Mouse (Mus musculus) lung, postnatal 14 days (tissue): ENCODE measurements around the gene Ring1.
A peak's percentile ranks its signal among the peaks of the same experiment; 100 is the strongest.

Experiments used
- DNase-seq: peaks from one replicate; pipeline ENCODE4 v3.0.0; 2021

The Ring1 gene

GRCm38 (mm10) chr17:33991788-33992664 lies 32.5 kb downstream of the Ring1 start:
- DNase-seq: peak; percentile 79

- DNase-seq: peak; percentile 76
Observed at GRCm38 (mm10) chr17:33982136-33982535, 42.3 kb downstream of the Ring1 start.

GRCm38 (mm10) chr17:33981192-33981909 lies 43.1 kb downstream of the Ring1 start:
- DNase-seq: peak; percentile 87

- no peak for DNase-seq
Observed at GRCm38 (mm10) chr17:33980181-33981035, 44.1 kb downstream of the Ring1 start.

GRCm38 (mm10) chr17:33979512-33980050 lies 44.9 kb downstream of the Ring1 start:
- DNase-seq: no peak

DNA sequence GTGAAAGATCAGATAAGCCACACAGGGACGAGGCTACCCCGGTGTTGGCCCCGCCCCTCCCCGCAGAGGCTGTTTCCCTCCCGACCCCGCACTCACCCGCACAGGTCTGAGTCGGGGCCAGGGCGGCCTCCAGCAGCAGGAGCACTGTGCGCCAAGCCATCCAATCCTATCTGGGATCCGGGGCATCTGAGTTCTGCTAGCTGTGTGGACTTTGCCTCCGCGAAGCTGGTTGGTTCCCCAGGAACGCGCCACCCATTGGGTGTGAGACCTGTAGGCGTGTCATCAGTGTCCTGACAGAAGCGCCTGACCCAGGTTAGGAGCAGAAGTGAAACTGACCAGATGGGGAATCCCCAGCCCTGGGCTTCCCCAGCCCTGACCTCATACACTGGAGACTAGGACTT lies 45.8 kb downstream of the Ring1 start:
- DNase-seq: peak; percentile 74

DNA sequence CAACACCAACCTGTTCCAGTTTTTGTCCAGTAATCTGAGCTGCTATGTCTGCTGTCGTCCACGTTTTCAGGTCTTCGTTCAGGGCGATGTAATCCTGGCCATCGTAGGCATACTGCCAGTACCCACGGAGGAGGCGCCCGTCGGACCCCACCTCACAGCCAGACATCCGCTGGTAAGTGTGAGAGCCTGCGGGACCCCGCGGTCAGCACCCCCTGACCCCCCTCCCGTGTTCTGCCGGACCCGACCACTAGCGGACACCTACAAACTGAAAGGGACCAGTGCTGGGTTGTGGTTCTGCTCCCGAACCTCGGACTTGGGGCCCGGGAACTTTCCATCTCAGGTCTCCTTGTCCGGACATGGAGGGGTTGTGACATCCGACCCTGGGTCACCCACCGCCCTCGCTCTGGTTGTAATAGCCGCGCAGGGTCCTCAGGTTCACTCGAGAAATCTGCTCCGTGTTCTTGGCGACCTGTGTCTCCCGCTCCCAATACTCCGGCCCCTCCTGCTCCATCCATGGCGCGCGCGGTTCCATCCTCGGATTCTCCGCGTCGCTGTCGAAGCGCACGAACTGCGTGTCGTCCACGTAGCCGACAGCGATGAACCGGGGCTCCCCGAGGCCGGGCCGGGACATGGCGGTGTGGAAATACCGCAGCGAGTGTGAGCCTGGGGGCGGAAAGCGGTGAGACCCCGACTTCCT lies 46.5 kb downstream of the Ring1 start:
- no peak for DNase-seq

DNA sequence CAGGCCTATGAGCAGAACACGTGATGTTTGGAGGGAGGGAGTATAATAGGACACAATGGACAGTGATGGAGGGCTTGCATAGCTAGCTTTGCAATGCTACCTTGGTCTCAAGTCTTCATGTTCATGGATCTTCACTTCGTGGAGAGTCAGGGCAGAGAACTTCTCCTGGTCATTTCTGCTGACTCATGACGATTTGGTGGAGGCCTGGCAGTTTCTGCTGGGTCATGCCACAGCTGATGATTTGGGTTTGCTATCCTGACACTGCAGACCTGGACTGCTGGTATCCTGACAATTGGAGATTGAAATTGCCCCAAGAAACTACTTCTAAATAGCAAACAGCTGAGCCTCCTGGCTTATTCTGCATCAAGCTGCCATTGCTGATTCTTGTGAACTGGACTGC lies 50.9 kb downstream of the Ring1 start:
- DNase-seq: no peak

DNA sequence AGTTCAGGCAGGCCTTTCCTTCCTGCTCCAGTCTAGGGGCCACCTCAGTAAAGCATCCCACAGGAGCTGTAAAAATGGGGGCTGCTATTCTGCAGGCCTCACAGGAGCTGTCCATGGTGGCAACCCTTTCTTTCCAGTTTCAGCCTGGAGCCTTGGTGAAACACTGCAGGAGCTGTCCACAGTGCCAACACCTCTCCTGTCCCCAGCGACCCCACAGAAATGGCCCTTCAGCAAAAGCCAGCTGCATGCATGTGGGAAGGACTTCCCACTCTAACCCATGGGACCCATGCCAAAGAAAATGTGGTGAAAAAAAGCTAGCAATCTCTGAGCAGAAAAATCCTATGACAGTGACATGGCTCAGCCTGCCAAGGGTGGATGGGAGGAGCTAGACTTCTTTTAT lies 51.8 kb downstream of the Ring1 start:
- DNase-seq: no peak
